Mouse (Mus musculus) megakaryocyte progenitor cell, adult 5-6 weeks (primary cell): ENCODE measurements around the gene Pus1. TPM values are rescaled to one million over a fixed set of nuclear protein-coding genes. Genes with fewer than 3 reads are reported as not detected.
A peak's percentile ranks its signal among the peaks of the same experiment; 100 is the strongest.
"Not testable (repeated sequence)": the region's sequence is repeated elsewhere in the genome, so short reads cannot be mapped to it uniquely, and the experiment has no call there.

ENCODE experiments used
- ATAC-seq: replicated peaks from 2 replicates; pipeline ENCODE4 v1.8.0; 2016; ENCODE audit warnings: mild to moderate bottlenecking, moderate TSS enrichment, inconsistent platforms; ENCODE audit not compliant: poor library complexity
- total RNA-seq, 2 experiments: library from RNA; stranded (forward) in 1 of 2; stranded (reverse) in 1 of 2; fragments of 157-497, 149-512 nt in 1 of 2; fragments of 200-1000 nt in 1 of 2; gene quantifications; 2 replicates each; pipeline versions ENCODE4 v1.2.3 to v1.2.4; 2015 to 2017

The Pus1 gene
- total RNA-seq, 2 experiments from 2014 or later = 22.3 to 60.3 TPM

GRCm38 (mm10) chr5:110781529-110782238 is 1.2 kb upstream of the Pus1 start:
- ATAC-seq = no peak

- ATAC-seq = peak; percentile 45
These were observed 486 bp upstream of the Pus1 start for GRCm38 (mm10) chr5:110780761-110781528.

GRCm38 (mm10) chr5:110779276-110779997 is 1.0 kb downstream of the Pus1 start:
- ATAC-seq = no peak

GRCm38 (mm10) chr5:110778263-110778662 is 2.2 kb downstream of the Pus1 start:
- no peak for ATAC-seq

- no peak for ATAC-seq
These were observed 4.3 kb downstream of the Pus1 start for GRCm38 (mm10) chr5:110776141-110776540.

GRCm38 (mm10) chr5:110774511-110774910 is 5.9 kb downstream of the Pus1 start:
- ATAC-seq = no peak

- not testable (repeated sequence) for ATAC-seq
These were observed 7.5 kb downstream of the Pus1 start for GRCm38 (mm10) chr5:110772945-110773344.

GRCm38 (mm10) chr5:110770448-110771158 is 9.9 kb downstream of the Pus1 start, which contains the start of gene Ep400:
Gene Ep400, minus strand, starts transcription at chr5:110770717.
- peak; percentile 90 for ATAC-seq

GRCm38 (mm10) chr5:110770031-110770445 is 10.4 kb downstream of the Pus1 start:
- ATAC-seq = 0 out of 2 replicates have a peak, but pooled peaks have one; percentile 3

- ATAC-seq = no peak
These were observed 11.2 kb downstream of the Pus1 start for GRCm38 (mm10) chr5:110769272-110769671.

- no peak for ATAC-seq
These were observed 16.6 kb downstream of the Pus1 start for GRCm38 (mm10) chr5:110763890-110764289.

- peak; percentile 54; the same call in 1 of the 2 replicates for ATAC-seq
These were observed 35.4 kb downstream of the Pus1 start for GRCm38 (mm10) chr5:110745021-110745420.

- no peak for ATAC-seq
These were observed 40.8 kb downstream of the Pus1 start for GRCm38 (mm10) chr5:110739496-110740275.

- peak; percentile 31; the same call in 1 of the 2 replicates for ATAC-seq
These were observed 44.9 kb downstream of the Pus1 start for GRCm38 (mm10) chr5:110735606-110736005.

- no peak for ATAC-seq
These were observed 47.1 kb downstream of the Pus1 start for GRCm38 (mm10) chr5:110733231-110733823.

- ATAC-seq = no peak
These were observed 49.2 kb downstream of the Pus1 start for GRCm38 (mm10) chr5:110731227-110731626.

GRCm38 (mm10) chr5:110727850-110728249 is 52.6 kb downstream of the Pus1 start:
- ATAC-seq = no peak
